Mouse (Mus musculus): ENCODE results near the gene Itm2a. TPM values are rescaled to one million over a fixed set of nuclear protein-coding genes. Genes with fewer than 3 reads are reported as not detected.

Gene Itm2a
- polyA plus RNA-seq (2017; shearing (Covaris generic)), result 100 to 1,000 TPM in 1 of 2 experiments, 10 to 100 TPM in 1; 91.2 to 225 TPM

GRCm38 (mm10) chrX:107402915-107403912 is at the start of gene Itm2a:
Gene Itm2a, minus strand, starts transcription at chrX:107403376.

Other genes with a start within 250 kb of the Itm2a start
- gene Gpr174, start 147.5 kb downstream of the Itm2a start, polyA plus RNA-seq (2017; shearing (Covaris generic)), result 10 to 100 TPM; 44.2 to 83.2 TPM

Measured in activated CD4-positive, CD25-positive, alpha-beta regulatory T cell (primary cell).